Mouse (Mus musculus) MEL (cell line): ENCODE measurements at regions not wholly inside any gene's neighbourhood (a gene's known extent, or its start where the extent isn't known, plus 50 kb on each side); places are given as distances from the start of the nearest gene placed in this dataset.

Source experiments
- CHD2 ChIP-seq: IDR thresholded peaks from 2 replicates; pipeline ENCODE4 v1.6.1; 2011; ENCODE audit warnings: low read length, improper control_type of control experiment
- CTCF ChIP-seq, 3 experiments: IDR thresholded peaks in 2 of 3; conservative IDR thresholded peaks in 1 of 3; 2 replicates each; pipeline ENCODE4 v1.5.1; 2011 to 2012; ENCODE audit warnings: low read length in 3 of 3, low read depth in 2 of 3, mild to moderate bottlenecking in 2 of 3, improper control_type of control experiment in 1 of 3, inconsistent platforms in 1 of 3, mixed read lengths in 1 of 3, moderate library complexity in 1 of 3; ENCODE audit not compliant: control insufficient read depth in 1 of 3, insufficient read depth in 1 of 3, poor library complexity in 1 of 3, severe bottlenecking in 1 of 3
- ETS1 ChIP-seq: IDR thresholded peaks from 2 replicates; pipeline ENCODE4 v1.6.1; 2012; ENCODE audit warnings: low read depth, mild to moderate bottlenecking, inconsistent platforms, low read length, improper control_type of control experiment, moderate library complexity
- KAT2A ChIP-seq: conservative IDR thresholded peaks from 2 replicates; pipeline ENCODE4 v1.6.1; 2012; ENCODE audit warnings: low read depth, low read length, improper control_type of control experiment, inconsistent platforms
- MAX ChIP-seq: IDR thresholded peaks from 2 replicates; pipeline ENCODE4 v1.6.1; 2011; ENCODE audit warnings: low read length, improper control_type of control experiment
- MXI1 ChIP-seq: IDR thresholded peaks from 2 replicates; pipeline ENCODE4 v1.6.1; 2011; ENCODE audit warnings: mild to moderate bottlenecking, low read depth, low read length, improper control_type of control experiment
- POLR2A ChIP-seq, 2 experiments: IDR thresholded peaks; 2 replicates each; pipeline ENCODE4 v1.6.1; 2011 to 2012; ENCODE audit warnings: low read length in 2 of 2, mild to moderate bottlenecking in 2 of 2, control low read depth in 1 of 2, improper control_type of control experiment in 1 of 2, low read depth in 1 of 2, moderate library complexity in 1 of 2; ENCODE audit not compliant: control insufficient read depth in 1 of 2, insufficient read depth in 1 of 2, poor library complexity in 1 of 2
- TCF12 ChIP-seq: IDR thresholded peaks from 2 replicates; pipeline ENCODE4 v1.6.1; 2014; ENCODE audit warnings: low read depth, mild to moderate bottlenecking, inconsistent platforms, low read length, improper control_type of control experiment, moderate library complexity
- USF1 ChIP-seq: IDR thresholded peaks from 2 replicates; pipeline ENCODE4 v1.6.1; 2014; ENCODE audit warnings: low read depth, mild to moderate bottlenecking, inconsistent platforms, low read length, improper control_type of control experiment, moderate library complexity
- USF2 ChIP-seq, 2 experiments: IDR thresholded peaks; 2 replicates each; pipeline ENCODE4 v1.6.1; 2011 to 2012; ENCODE audit warnings: improper control_type of control experiment in 2 of 2, low read length in 2 of 2, borderline replicate concordance in 1 of 2, inconsistent platforms in 1 of 2, low read depth in 1 of 2, mild to moderate bottlenecking in 1 of 2; ENCODE audit not compliant: insufficient read depth in 1 of 2

- no peak for TF ChIP-seq ETS1
- TF ChIP-seq MAX = no peak
- no peak for TF ChIP-seq MXI1
- TF ChIP-seq TCF12 = no peak
- no peak for TF ChIP-seq USF2 (IDR thresholded peaks at IDR 0.05; ENCODE audit: borderline replicate concordance in 1 of 2, insufficient read depth in 1 of 2, low read depth in 1 of 2, low read length in 2 of 2)
- TF ChIP-seq CTCF (IDR thresholded peaks at IDR 0.05 in 2 of 3, conservative IDR thresholded peaks at IDR 0.05 in 1 of 3; ENCODE audit: control insufficient read depth in 1 of 3, insufficient read depth in 1 of 3, low read depth in 2 of 3, low read length in 3 of 3, poor library complexity in 1 of 3, severe bottlenecking in 1 of 3) = no peak
- TF ChIP-seq CHD2 = no peak
- TF ChIP-seq KAT2A = no peak
- no peak for TF ChIP-seq POLR2A (IDR thresholded peaks at IDR 0.05; ENCODE audit: control insufficient read depth in 1 of 2, insufficient read depth in 1 of 2, low read depth in 1 of 2, low read length in 2 of 2, poor library complexity in 1 of 2)
- no peak for TF ChIP-seq USF1
Observed at GRCm38 (mm10) chr13:44238308-44238707, 453.7 kb downstream of the Cd83 start.
